Mouse (Mus musculus): ENCODE data around the gene Yap1. TPM values are rescaled to one million over a fixed set of nuclear protein-coding genes. Genes with fewer than 3 reads are reported as not detected.

Gene Yap1
- total RNA-seq, 2 experiments from 2014 or later: 63.6 to 70.5 TPM

Other genes with a start within 250 kb of the Yap1 start
- 10 to 100 TPM; 57.0 to 61.2 TPM for gene Tmem123, start 240.6 kb downstream of the Yap1 start, total RNA-seq (2021)
- gene Birc2, start 167.5 kb downstream of the Yap1 start, total RNA-seq (2021): 10 to 100 TPM; 24.6 to 26.6 TPM
- 10 to 100 TPM in 1 of 2 experiments, 1 to 10 TPM in 1; 8.5 to 12.0 TPM for gene Birc3, start 131.4 kb downstream of the Yap1 start, total RNA-seq (2021)
- gene Cfap300, start 38.2 kb upstream of the Yap1 start, total RNA-seq (2021): 1 to 10 TPM in 1 of 2 experiments, under 1 TPM in 1; 0.79 to 1.3 TPM
- 1 to 10 TPM; 4.1 to 4.5 TPM for gene Cep126, start 129.7 kb upstream of the Yap1 start, total RNA-seq (2021)